Mouse (Mus musculus) liver, embryonic 14.5 days (tissue): ENCODE results near the gene Fzd5.

ENCODE experiments used
- CTCF ChIP-seq: IDR thresholded peaks from 2 replicates; pipeline ENCODE4 v1.5.1; 2016; ENCODE audit warnings: antibody characterized with exemption, low read depth, control low read depth
- EP300 ChIP-seq: IDR thresholded peaks from 2 replicates; pipeline ENCODE4 v1.6.1; 2016; ENCODE audit warnings: antibody characterized with exemption, low read depth

DNA sequence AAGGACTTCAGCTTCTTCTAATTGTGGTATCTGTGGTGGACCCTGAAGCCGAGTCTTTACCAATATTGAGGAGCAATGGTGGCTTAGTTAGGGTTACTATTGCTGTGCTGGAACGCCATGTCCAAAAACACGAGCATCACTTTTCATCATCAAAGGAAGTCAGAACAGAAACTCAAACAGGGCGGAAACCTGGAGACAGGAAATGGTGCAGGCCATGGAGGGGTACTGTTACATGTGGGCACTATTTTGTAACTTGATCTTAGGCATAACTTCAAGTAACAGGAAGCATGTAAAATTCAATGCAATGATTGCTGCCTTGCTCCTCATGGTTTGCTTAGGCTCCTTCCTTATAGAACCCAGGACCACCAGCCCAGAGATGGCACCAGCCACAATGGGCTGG, 49.5 kb downstream of the Fzd5 start:
- TF ChIP-seq CTCF (no peak), EP300 (no peak)
